Mouse (Mus musculus): ENCODE results near the gene Mrpl48.

Gene Mrpl48

DNA sequence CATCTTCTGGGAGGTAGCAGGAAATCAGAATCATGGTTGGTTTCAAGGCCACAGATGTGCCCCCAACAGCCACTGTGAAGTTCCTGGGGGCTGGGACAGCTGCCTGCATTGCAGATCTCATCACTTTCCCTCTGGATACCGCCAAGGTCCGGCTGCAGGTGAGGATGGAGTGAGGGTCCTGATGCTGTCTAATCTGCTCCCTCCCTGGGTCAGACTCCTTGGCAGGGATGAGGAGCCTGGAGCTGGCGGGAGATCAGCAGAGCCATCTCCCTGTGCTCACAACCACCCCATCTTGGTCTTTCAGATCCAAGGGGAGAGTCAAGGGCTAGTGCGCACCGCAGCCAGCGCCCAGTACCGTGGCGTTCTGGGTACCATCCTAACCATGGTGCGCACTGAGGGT, 111.3 kb downstream of the Mrpl48 start:
- DNase-seq (ENCODE audit: low read depth in 2 of 2, low spot score in 2 of 2) = no peak

DNA sequence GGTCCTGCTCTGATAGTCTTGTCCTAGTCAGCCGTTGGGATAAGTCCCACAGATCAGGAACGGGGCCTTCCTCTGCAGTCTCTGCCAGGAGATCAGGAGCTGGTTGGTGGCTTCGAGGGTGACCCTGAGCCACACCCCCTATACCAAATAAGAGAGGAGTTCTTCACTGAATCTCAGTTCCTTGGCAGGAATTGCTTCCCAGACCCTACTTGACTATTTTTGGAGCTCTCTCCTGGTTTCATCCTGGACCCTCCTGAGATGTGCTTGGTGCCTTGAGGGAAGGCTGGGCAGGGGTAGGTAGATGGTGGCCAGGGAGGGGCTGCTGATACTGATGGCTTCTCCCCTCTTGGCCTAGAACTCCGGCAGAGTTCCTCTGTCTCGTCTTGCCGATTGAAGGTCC, 111.7 kb downstream of the Mrpl48 start:
- no peak for DNase-seq (ENCODE audit: low read depth in 2 of 2, low spot score in 2 of 2)
